Mouse (Mus musculus): ENCODE measurements around the gene Dzip1l.

DNA sequence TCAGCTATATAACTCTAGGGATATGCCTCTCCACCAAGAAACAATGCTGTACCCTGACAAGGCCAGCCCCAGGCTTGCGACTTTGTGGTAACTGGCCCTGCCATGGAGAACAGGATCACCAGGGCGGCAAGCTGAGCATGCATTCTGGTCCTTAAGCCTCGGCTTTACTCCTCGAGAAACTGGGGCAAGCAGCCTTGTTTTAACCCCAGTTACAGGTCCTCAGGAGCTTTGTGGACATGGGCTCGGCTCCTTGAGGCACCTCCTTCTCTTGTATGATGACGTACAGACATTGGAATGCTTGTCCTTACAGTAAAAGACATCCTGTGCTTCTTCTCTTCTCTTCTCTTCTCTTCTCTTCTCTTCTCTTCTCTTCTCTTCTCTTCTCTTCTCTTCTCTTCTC is 74.4 kb downstream of the Dzip1l start:
- TF ChIP-seq CTCF (IDR thresholded peaks at IDR 0.05; ENCODE audit: borderline replicate concordance, extremely low read depth, insufficient read depth, insufficient read length) (no peak), POLR2A (IDR thresholded peaks at IDR 0.05; ENCODE audit: borderline replicate concordance, extremely low read depth, insufficient read depth, insufficient read length, poor library complexity, severe bottlenecking) (no peak)

All from brain, embryonic 14.5 days (tissue).